Mouse (Mus musculus) embryonic facial prominence, embryonic 14.5 days (tissue): ENCODE measurements around the gene Plcl2. TPM values are rescaled to one million over a fixed set of nuclear protein-coding genes. Genes with fewer than 3 reads are reported as not detected.
A peak's percentile ranks its signal among the peaks of the same experiment; 100 is the strongest.

ENCODE experiments used
- ATAC-seq: fragments of 200-750 bp; cut with Nextera tagmentation; 2 replicates; pipeline ENCODE4 v1.8.0; 2017; ENCODE audit warnings: low read depth, moderate number of reproducible peaks, moderate TSS enrichment
- DNase-seq: peaks from one replicate; pipeline ENCODE4 v3.0.0-alpha.2; 2015; ENCODE audit warnings: low spot score
- H3K27ac ChIP-seq: fragments of 300-500 bp; sonication (generic); replicated peaks from 2 replicates; pipeline ENCODE4 v1.5.1; 2014; ENCODE audit warnings: low read depth, mild to moderate bottlenecking, low read length, moderate library complexity
- H3K27me3 ChIP-seq: fragments of 300-500 bp; sonication (generic); replicated peaks from 2 replicates; pipeline ENCODE4 v1.6.1; 2014; ENCODE audit warnings: low read length; ENCODE audit not compliant: control insufficient read depth, insufficient read depth
- H3K36me3 ChIP-seq: fragments of 300-500 bp; sonication (generic); 2 replicates; pipeline ENCODE4 v1.6.1; 2014; ENCODE audit warnings: low read length, mixed read lengths; ENCODE audit not compliant: control insufficient read depth, insufficient read depth
- H3K4me1 ChIP-seq: fragments of 300-500 bp; sonication (generic); 2 replicates; pipeline ENCODE4 v1.6.1; 2014; ENCODE audit warnings: antibody characterized with exemption, low read length; ENCODE audit not compliant: control insufficient read depth, insufficient read depth
- H3K4me2 ChIP-seq: fragments of 300-500 bp; sonication (generic); 2 replicates; pipeline ENCODE4 v1.6.1; 2014; ENCODE audit warnings: low read depth, mild to moderate bottlenecking, low read length, moderate library complexity, mixed read lengths
- H3K4me3 ChIP-seq: fragments of 300-500 bp; sonication (generic); 2 replicates; pipeline ENCODE4 v1.5.1; 2014; ENCODE audit warnings: low read depth, mild to moderate bottlenecking, low read length
- H3K9ac ChIP-seq: fragments of 300-500 bp; sonication (generic); 2 replicates; pipeline ENCODE4 v1.6.1; 2014; ENCODE audit warnings: low read depth, mild to moderate bottlenecking, low read length, moderate library complexity, mixed read lengths
- H3K9me3 ChIP-seq: fragments of 300-500 bp; sonication (generic); 2 replicates; pipeline ENCODE4 v1.6.1; 2016; ENCODE audit warnings: low read length; ENCODE audit not compliant: control insufficient read depth
- WGBS: fragments of 180-500 bp; shearing (Covaris S2); extraction: QIAGEN DNeasy Blood & Tissue Kit; methylation state at CpG from one replicate; pipeline ENCODE4 v1.1.7; 2014; 5-methylcytosine and 5-hydroxymethylcytosine counted together
- polyA plus RNA-seq: library from polyadenylated mRNA; unstranded; fragments of >200 nt; fragmentation: Nextera tagmentation; extraction: Ambion mirVana; gene quantifications from 2 replicates; pipeline ENCODE4 v1.2.1, GENCODE M21; 2014

Gene Plcl2
- polyA plus RNA-seq, 1 experiment from 2014 or later, result 6.4 TPM

DNA sequence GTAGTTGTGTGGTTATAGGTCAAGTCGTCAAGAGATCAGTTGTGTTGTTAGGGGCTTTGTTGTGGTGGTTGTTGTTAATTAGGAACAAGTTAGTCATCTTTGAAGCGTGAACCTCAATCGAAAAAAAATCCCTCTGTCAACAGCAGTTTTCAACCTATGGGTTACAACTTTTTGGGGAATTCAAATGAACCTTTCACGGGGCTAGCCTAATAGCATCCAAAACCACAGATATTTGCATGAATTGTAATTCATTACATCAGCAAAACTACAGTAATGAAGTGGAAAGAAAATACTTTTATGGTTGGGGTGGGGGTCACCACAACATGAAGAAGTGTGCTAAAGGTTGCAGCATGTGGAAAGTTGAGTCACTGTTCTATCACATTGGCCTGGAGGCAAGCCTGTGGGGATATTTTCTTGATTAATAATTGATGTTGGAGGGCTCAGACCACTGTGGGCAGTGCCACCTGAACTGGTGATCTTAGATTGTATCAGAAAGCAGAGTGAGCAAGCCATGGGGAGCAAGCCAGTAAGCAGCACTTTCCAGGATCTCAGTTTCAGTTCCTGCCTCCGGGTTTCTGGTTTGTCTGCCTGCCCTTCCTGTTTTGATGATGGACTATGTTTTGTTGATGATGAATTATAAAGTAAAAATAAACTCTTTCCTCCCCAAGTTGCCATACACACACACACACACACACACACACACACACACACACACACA lies 61.6 kb downstream of the Plcl2 start:
- 75% methylated on average over 5 of the region's 5 CpGs for WGBS
- no peaks in the 10 kb centered on the region for H3K9me3 ChIP-seq
- DNase-seq (no peak), ATAC-seq (no peak)
- no peaks in the 10 kb centered on the region for H3K27me3 ChIP-seq
- H3K4me2 ChIP-seq, result no peak overlapping the region
- no peak overlapping the region for H3K27ac ChIP-seq
- no peak overlapping the region for H3K9ac ChIP-seq
- H3K36me3 ChIP-seq, result no peaks in the 10 kb centered on the region
- no peak overlapping the region for H3K4me3 ChIP-seq
- no peaks in the 10 kb centered on the region for H3K4me1 ChIP-seq

DNA sequence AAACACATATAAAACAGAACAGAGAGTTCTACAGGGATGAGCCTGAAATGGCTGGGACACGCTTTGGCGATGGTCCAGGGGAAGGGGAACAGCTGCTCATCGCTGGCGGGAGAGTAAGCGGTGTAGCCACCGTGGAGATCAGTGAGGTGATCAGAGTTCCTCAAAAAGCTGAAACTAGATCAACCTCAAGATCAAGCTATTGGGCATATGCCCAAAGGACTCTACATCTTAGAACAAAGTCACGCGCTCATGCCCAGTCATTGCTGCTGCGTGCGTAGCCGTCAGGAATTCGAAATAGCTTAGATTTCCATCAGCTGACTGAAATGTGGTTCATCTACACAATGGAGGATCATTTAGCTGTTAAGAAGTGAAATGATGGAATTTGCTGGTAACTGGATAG lies 65.0 kb downstream of the Plcl2 start:
- ATAC-seq (0 out of 2 replicates have a peak, but pooled peaks have one; percentile 50), DNase-seq (peak; percentile 49)
- WGBS, result 81% methylated on average over 12 of the region's 12 CpGs
- H3K9me3 ChIP-seq, result no peaks in the 10 kb centered on the region
- no peak overlapping the region for H3K27ac ChIP-seq
- no peak overlapping the region for H3K4me2 ChIP-seq
- H3K4me1 ChIP-seq, result no peaks in the 10 kb centered on the region
- H3K36me3 ChIP-seq, result no peaks in the 10 kb centered on the region
- no peak overlapping the region for H3K4me3 ChIP-seq
- no peak overlapping the region for H3K9ac ChIP-seq
- H3K27me3 ChIP-seq, result no peaks in the 10 kb centered on the region

DNA sequence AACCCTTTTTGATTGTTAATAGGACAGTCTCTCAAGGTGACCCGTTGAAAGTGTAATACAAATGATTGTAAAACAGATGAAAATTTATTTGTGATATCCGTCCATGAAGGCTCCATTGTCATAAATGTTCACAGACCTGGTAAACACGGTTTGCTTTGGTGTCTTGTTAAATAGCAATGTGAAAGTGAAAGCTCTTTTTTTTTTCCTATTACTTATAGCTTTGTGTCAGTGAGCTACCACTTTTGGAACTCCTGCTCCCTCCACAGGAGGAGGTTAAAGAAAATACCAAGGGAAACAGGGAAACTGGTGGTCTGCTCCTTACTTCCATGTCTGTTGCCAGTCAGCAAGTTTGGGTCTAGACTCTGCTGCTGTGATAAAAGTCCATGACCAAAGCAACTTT lies 71.2 kb downstream of the Plcl2 start:
- no peaks in the 10 kb centered on the region for H3K36me3 ChIP-seq
- no peaks in the 10 kb centered on the region for H3K9me3 ChIP-seq
- H3K4me1 ChIP-seq, result no peaks in the 10 kb centered on the region
- no peaks in the 10 kb centered on the region for H3K27me3 ChIP-seq
- 87% methylated on average over 3 of the region's 3 CpGs for WGBS
- H3K27ac ChIP-seq, result no peak overlapping the region
- H3K9ac ChIP-seq, result no peak overlapping the region
- H3K4me2 ChIP-seq, result no peak overlapping the region
- H3K4me3 ChIP-seq, result no peak overlapping the region
- no peak for ATAC-seq
- DNase-seq, result no peak

DNA sequence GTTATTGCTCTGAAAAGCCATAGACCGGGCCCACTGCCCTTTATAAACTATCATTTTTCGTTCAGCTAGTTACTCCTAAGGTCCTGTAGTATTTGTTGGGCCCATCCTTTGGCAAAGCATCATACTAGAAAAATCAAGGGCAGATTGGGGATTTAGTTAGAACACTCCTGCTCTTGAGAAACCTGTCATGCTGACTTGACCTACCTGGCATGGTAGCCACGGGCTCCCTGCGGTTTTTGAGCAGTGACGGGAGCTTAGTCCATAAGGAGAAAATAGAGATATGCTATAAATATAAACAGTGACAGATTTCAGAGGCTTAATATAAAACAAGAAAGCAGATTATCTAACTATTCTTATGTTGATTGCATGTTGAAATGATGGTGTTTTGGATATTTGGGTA lies 77.6 kb downstream of the Plcl2 start:
- ATAC-seq, result no peak

DNA sequence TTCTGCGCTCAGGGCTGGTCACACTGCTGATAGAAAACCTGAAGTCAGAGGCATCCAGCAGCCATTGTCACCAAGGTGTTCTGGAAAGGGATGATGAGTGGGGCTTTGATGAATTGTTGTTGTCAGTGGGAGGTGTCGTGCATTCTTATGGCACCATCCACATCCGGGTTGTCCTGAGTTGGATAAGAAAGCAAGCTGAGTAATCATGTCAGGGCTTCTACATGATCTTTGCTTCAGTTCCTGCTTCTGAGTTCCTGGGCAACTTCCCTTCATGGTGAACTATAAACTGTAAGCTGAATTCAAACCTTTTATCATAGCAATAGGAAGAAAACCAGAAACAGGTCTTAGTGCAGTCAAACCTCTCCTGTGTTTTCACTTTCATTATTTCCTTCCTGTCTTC lies 78.7 kb downstream of the Plcl2 start:
- Histone ChIP-seq H3K9ac (no peak overlapping the region), H3K27ac (no peak overlapping the region), H3K4me2 (no peak overlapping the region), H3K27me3 (no peaks in the 10 kb centered on the region), H3K4me3 (no peak overlapping the region), H3K4me1 (no peaks in the 10 kb centered on the region), H3K36me3 (no peaks in the 10 kb centered on the region), H3K9me3 (no peaks in the 10 kb centered on the region)
- 80% methylated on average over 3 of the region's 3 CpGs for WGBS
- ATAC-seq (no peak), DNase-seq (no peak)

More for the DNA sequence above, 77.6 kb downstream of the Plcl2 start:
- Histone ChIP-seq H3K36me3 (no peaks in the 10 kb centered on the region), H3K9me3 (no peaks in the 10 kb centered on the region), H3K4me2 (no peak overlapping the region), H3K27ac (no peak overlapping the region), H3K9ac (no peak overlapping the region), H3K4me1 (no peaks in the 10 kb centered on the region), H3K27me3 (no peaks in the 10 kb centered on the region), H3K4me3 (no peak overlapping the region)
- WGBS, result 87% methylated on average over 5 of the region's 5 CpGs
- no peak for DNase-seq

DNA sequence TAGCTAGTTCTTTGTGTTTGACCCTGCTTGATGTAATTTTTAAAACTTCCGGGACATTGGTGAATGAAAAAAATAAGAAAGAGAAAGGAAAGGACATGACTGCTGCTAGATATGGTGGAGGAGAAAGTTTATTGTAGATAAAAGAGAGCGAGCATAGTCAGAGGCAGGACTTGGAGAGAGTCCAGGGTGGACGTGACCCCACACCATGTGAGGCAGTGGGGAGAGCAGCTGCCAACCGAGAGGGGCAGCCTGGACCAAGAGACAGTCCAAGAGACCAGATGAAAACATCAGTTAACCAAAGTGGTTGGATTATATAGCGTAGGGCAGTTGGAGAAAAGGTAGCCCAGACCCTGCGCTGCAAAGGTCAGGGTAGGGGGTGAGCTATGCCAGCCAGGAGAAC lies 91.0 kb downstream of the Plcl2 start:
- ATAC-seq (no peak), DNase-seq (no peak)
- Histone ChIP-seq H3K9ac (no peak overlapping the region), H3K4me3 (no peak overlapping the region), H3K27me3 (no peaks in the 10 kb centered on the region), H3K9me3 (no peaks in the 10 kb centered on the region), H3K27ac (no peak overlapping the region), H3K4me2 (no peak overlapping the region), H3K36me3 (no peaks in the 10 kb centered on the region), H3K4me1 (no peaks in the 10 kb centered on the region)
- 79% methylated on average over 6 of the region's 6 CpGs for WGBS

DNA sequence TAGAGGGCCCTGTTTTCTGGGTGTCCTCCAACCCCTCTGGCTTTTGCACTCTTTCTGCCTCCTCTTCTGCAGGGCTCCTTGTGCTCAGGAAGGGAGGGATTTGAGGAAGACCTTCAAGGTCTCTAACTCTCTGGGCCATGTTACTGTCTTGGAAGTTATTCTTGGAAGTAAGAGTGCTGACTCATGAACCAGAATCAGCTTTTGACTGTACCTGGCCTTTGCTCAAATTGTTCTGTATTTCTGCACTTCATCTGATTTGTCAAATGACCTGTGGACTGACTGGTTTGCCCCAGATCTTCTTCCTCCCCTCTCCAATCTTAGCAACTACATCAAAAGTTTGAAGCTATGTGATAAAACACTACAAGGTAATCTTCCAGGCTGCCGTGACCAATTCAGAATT lies 91.5 kb downstream of the Plcl2 start:
- Histone ChIP-seq H3K36me3 (no peaks in the 10 kb centered on the region), H3K4me2 (no peak overlapping the region), H3K27ac (no peak overlapping the region), H3K9me3 (no peaks in the 10 kb centered on the region), H3K27me3 (no peaks in the 10 kb centered on the region), H3K4me1 (no peaks in the 10 kb centered on the region), H3K9ac (no peak overlapping the region), H3K4me3 (no peak overlapping the region)
- 88% methylated on average over 1 of the region's 1 CpGs for WGBS
- ATAC-seq, result no peak
- no peak for DNase-seq

DNA sequence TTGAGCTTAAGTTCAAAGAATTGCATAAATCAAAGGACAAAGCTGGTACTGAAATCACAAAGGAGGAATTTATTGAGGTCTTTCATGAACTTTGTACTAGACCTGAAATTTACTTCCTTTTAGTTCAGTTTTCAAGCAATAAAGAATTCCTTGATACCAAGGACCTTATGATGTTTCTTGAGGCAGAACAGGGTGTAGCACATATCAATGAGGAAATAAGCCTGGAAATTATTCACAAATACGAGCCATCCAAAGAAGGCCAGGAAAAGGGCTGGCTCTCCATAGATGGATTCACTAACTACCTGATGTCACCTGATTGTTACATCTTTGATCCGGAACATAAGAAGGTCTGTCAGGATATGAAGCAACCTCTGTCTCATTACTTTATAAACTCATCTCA lies 97.7 kb downstream of the Plcl2 start:
- H3K4me3 ChIP-seq, result no peak overlapping the region
- no peaks in the 10 kb centered on the region for H3K4me1 ChIP-seq
- ATAC-seq, result no peak
- no peaks in the 10 kb centered on the region for H3K27me3 ChIP-seq
- H3K9ac ChIP-seq, result no peak overlapping the region
- WGBS, result 94% methylated on average over 2 of the region's 2 CpGs
- no peak overlapping the region for H3K4me2 ChIP-seq
- no peak overlapping the region for H3K27ac ChIP-seq
- peaks cover 17% of the 10 kb centered on the region for H3K36me3 ChIP-seq
- DNase-seq, result no peak
- no peaks in the 10 kb centered on the region for H3K9me3 ChIP-seq

DNA sequence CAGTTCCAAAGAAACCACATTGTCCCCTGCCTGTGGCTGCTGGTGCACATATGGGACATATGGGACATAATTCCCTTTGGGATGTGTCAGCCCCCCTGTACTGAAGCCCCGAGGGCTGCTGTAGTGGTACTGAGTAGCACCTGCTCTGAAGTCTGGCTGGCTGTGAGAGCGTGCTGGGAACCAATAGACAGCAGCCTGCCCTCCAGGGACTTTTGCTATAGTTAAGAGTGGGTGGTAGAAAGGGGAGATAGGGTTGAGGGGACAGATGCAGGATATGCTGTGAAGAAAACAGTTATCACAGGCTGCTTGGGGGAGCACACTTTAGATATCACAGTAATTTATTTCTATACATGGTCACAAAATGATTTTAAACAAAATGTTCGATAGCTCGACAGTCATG lies 100.7 kb downstream of the Plcl2 start:
- 90% methylated on average over 4 of the region's 4 CpGs for WGBS
- DNase-seq (no peak), ATAC-seq (no peak)
- Histone ChIP-seq H3K27me3 (no peaks in the 10 kb centered on the region), H3K27ac (no peak overlapping the region), H3K4me1 (no peaks in the 10 kb centered on the region), H3K4me2 (no peak overlapping the region), H3K36me3 (peaks cover 23% of the 10 kb centered on the region), H3K4me3 (no peak overlapping the region), H3K9me3 (peaks cover 5% of the 10 kb centered on the region), H3K9ac (no peak overlapping the region)
